Mouse (Mus musculus): ENCODE measurements around the gene Olfr610.
"Not testable (repeated sequence)": the region's sequence is repeated elsewhere in the genome, so short reads cannot be mapped to it uniquely, and the experiment has no call there.

The Olfr610 gene

GRCm38 (mm10) chr7:103512022-103512421 is at the start of gene Olfr610:
Gene Olfr610 (minus strand): TSS chr7:103512122.
- no peak for DNase-seq

GRCm38 (mm10) chr7:103555779-103556178 is 43.9 kb upstream of the Olfr610 start, which contains the start of gene Olfr615:
Gene Olfr615 (plus strand): TSS chr7:103556079.
- no peak for DNase-seq

- DNase-seq: no peak
These were observed 35.9 kb upstream of the Olfr610 start, which contains the start of gene Olfr613 for GRCm38 (mm10) chr7:103547774-103548173. Gene Olfr613 (plus strand): TSS chr7:103548074.

- DNase-seq: not testable (repeated sequence)
These were observed 30.7 kb upstream of the Olfr610 start, which contains the start of gene Olfr612 for GRCm38 (mm10) chr7:103542617-103543016. Gene Olfr612 (minus strand): TSS chr7:103542717.

GRCm38 (mm10) chr7:103520746-103521145 is 8.8 kb upstream of the Olfr610 start, which contains the start of gene Olfr611:
Gene Olfr611 (minus strand): TSS chr7:103520846.
- DNase-seq: not testable (repeated sequence)

- no peak for DNase-seq
These were observed 14.0 kb downstream of the Olfr610 start, which contains the start of gene Olfr609 for GRCm38 (mm10) chr7:103497962-103498361. Gene Olfr609 (minus strand): TSS chr7:103498062.

- not testable (repeated sequence) for DNase-seq
These were observed 34.8 kb downstream of the Olfr610 start for GRCm38 (mm10) chr7:103477106-103477505.

GRCm38 (mm10) chr7:103469577-103469976 is 42.3 kb downstream of the Olfr610 start, which contains the start of gene Olfr608:
Gene Olfr608 (plus strand): TSS chr7:103469877.
- DNase-seq: no peak

- DNase-seq: no peak
These were observed 51.3 kb downstream of the Olfr610 start for GRCm38 (mm10) chr7:103460590-103460989.

Measured in lung, postnatal 14 days (tissue).